Mouse (Mus musculus): ENCODE data around the gene AC141477.1.

AC141477.1 gene

DNA sequence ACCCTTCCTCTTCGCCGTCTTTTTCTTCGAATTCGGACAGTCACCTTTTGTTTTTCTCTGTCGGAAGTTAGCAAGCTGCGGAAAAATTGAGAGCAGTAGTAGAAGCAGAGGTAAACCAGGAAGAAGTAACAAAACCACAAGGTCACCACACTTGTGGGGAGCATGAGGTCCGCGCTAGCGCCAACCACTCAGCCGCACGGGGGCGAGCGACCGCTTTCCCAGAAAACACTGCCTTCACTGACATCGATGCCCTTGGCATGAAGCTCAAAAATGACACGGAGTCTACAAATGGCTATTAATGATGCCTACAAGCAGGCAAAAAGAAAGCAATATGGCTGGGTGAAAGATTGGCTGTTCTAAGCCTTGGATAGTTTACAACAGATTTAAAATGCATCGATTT, at the start of gene AC141477.1:
AC141477.1 (minus strand) TSS at position 164 of the 400 bp plus-strand sequence.
- no peak for DNase-seq

- no peak for DNase-seq
Measured at GRCm38 (mm10) chr10:76489205-76489604, 49.0 kb upstream of the AC141477.1 start.

GRCm38 (mm10) chr10:76488265-76488664, 48.0 kb upstream of the AC141477.1 start:
- DNase-seq: no peak

GRCm38 (mm10) chr10:76486302-76486701, 46.1 kb upstream of the AC141477.1 start:
- DNase-seq: no peak

DNA sequence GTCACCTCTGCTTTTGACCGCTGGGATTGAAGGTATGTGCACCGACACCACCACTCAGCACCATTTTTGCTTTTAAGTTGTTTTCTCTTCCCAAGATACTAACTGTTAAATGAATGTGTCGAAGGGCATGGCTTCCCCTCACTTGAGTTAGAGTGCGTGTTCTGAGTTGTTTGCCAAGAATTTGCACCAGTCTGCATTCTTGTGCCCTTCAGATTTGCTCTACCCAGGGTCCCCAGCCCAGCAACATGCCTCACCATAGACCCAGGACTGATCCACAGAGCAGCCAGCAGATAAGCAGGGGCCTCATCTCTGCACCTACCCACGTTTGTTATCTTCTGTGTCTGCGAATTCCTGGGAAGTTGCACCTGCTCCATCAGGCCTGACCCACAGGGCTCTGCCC, 41.2 kb upstream of the AC141477.1 start:
- no peak for DNase-seq

DNA sequence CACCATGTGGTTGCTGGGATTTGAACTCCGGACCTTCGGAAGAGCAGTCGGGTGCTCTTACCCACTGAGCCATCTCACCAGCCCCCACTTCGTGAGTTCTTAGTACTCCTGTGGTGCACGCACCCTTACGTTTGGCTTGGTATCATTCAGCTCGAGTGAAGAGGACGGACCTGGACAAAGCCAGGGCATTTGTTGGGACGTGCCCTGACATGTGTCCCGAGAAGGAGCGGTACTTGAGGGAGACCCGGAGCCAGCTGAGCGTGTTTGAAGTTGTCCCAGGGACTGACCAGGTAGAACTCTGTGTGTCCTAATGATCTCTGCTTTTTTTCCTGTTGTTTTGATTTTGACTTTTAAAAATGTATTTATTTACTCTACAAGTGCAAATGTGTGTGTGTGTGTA, 40.6 kb upstream of the AC141477.1 start:
- no peak for DNase-seq

DNA sequence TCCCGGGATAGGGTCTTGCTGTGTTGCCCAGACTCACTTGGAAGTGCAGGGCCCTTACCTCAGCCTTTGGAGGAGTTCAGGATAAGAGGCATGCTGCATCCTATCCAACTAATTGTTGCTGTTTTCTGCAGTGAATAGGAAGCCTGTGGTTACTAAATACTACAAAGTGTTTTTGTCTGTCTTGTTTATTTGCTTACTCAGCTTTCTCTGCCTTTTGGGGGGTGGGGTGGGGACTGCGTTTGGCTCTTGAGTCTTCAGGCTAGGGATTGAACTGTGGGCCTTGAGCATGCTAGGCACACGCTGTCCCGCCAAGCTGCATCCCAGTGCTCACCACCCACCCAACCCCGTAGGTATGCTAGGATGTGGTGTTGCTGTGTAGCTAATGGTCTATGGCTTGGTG, 33.5 kb upstream of the AC141477.1 start:
- no peak for DNase-seq

DNA sequence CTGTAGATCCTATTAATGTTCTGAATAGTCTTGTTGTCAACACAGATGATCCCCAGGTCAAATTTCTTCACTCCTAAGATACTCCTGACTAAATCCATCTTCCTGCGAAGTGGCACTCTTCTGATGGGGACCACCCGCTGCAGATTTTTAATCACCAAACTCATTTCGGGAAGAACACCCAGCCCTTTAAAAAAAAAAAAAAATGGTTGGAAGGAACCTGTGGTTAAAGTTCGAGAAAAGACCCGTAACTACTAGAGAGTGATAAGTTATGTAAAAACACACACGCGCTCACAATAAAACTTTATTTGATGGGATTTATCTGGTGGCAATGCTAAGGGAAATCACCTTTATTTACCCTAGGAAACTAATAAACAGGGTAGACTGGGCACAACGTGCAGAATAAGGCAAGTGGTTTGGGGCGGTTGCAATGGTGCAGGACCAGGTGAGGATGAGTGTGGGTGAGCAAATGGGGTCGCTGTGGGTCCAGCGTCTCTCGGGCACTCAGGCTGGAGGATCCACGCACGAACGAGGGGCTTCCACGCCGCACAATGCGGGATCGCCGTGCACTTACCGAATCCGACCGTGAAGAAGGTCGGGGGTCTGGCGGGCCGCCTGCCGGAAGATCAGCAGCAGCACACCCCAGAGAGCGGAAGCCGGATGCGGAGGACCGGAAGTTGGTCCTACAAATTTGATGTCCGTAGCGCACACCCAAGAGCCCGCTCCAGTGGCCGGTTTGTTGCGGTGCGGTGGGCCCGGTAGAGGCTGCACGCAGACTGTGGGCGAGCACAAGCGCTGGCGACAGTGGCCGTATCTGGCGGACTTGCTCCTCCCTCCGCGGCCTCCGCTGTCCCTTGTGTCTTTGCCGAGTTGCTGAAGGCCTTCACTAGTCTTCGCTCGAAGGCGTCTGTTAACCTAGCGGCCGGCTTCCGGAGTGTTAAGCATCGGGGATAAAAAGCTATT, 28.2 kb upstream of the AC141477.1 start, which contains the start of the genes Mcm3ap and Ybey:
Mcm3ap (plus strand) TSS at position 725 of the 960 bp plus-strand sequence.
Ybey (minus strand) TSS at position 912 of the 960 bp plus-strand sequence.
- peak; percentile 92 to 94 for DNase-seq

- DNase-seq: no peak
Measured at GRCm38 (mm10) chr10:76462721-76463120, 22.5 kb upstream of the AC141477.1 start.

GRCm38 (mm10) chr10:76462312-76462711, 22.1 kb upstream of the AC141477.1 start:
- no peak for DNase-seq

DNA sequence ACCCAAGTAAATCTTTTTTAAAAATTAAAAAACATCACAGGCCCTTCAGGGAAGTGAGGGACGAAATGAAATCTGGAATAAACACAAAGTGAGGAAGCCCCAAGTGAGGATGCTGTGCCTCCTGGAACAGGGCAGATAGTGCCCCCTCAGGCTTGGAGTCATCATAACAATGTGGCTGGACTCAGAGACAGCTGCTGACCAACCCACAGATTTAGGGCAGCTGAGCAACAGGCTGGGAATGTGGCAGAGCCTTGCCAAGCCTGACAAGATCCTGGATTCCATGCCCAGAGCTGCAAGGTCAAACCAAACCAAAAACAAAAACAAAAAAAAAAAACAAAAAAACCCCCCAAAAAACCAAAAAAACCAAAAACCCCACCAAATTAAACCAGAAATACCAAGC, 21.0 kb upstream of the AC141477.1 start:
- DNase-seq: no peak

GRCm38 (mm10) chr10:76455289-76455688, 15.0 kb upstream of the AC141477.1 start:
- DNase-seq: peak; percentile 49 to 68

- no peak for DNase-seq
Measured at GRCm38 (mm10) chr10:76448851-76449250, 8.6 kb upstream of the AC141477.1 start, which contains the start of gene 2610028H24Rik. TSS of gene 2610028H24Rik (plus strand) at chr10:76449081.

- DNase-seq: peak; percentile 75 to 83
Measured at GRCm38 (mm10) chr10:76447406-76448229, 7.4 kb upstream of the AC141477.1 start.

GRCm38 (mm10) chr10:76445996-76446681, 5.9 kb upstream of the AC141477.1 start:
- DNase-seq: peak; percentile 53 to 56

DNA sequence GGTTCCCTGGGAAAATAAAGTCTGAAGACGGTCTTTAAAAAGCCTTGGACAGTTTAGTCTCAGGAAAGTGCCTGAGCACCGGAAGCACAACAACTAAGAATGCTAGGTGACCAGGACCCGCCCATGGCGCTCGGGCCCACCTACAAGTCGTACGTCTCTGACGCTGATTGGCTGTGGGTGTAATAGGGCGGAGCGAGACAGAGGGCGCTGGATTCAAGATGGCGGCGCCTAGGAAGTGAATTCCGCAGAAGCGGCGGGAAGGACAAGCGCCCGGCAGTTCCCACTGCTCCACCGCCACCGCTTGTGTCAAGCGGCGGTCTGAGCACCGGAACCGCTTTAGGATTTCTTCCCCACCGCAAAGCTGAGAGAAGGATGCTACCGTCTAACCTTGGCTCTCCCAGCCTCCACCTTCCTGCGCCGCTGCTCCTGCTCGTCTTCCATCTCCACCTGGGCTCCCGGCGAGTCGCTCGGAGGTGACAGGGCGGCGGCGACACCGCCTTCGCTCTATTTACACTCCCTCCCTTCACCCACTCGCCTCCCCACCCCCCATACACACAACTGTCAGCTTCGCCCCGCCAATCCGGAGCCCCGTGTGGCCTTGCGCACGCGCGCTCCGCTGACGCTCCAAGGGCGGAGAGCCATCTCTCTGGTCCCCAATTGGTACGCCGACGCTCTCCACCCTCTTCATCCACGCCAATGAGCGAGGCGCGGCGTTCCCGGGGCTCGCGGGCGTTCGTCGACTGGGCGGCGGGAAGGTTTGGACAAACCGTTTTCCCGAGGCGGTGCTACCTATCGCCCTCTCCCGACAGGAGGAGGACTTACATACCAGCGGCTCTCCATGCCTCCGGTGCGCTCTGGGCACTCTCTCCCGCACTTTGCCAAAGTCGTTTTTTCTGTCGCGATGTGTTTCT, 2.2 kb upstream of the AC141477.1 start, which contains the start of gene Pcnt:
Pcnt (minus strand) TSS at position 609 of the 911 bp plus-strand sequence.
- DNase-seq: peak; percentile 98 to 99

- no peak for DNase-seq
Measured at GRCm38 (mm10) chr10:76439107-76439890, 945 bp downstream of the AC141477.1 start.

- DNase-seq: peak in 1 of 2 experiments; percentile 40
Measured at GRCm38 (mm10) chr10:76433925-76434324, 6.3 kb downstream of the AC141477.1 start.

DNA sequence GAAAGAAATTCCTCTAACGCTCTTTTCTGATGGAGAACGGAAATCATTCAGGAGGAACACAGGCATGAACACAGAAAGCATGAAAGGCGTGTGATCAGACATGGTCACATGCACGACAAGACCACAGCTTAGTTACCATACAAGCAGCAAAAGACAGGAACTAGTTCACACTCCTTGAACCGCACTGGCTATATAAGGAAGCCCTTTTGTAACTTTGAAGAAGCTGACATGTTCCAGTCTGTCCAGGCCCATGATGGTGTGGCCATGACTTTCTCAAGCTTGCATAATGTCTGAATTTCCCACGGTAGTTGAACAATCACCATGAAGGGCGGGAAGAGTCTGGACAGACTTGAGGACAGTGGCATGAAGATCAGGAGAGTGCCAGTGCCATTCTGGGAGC, 14.6 kb downstream of the AC141477.1 start:
- DNase-seq: no peak

GRCm38 (mm10) chr10:76416811-76417210, 23.4 kb downstream of the AC141477.1 start:
- no peak for DNase-seq

- DNase-seq: no peak
Measured at GRCm38 (mm10) chr10:76408520-76408919, 31.7 kb downstream of the AC141477.1 start.
